Mouse (Mus musculus) neural tube, postnatal 0 days (tissue): ENCODE data around the gene Olfr1186. TPM values are rescaled to one million over a fixed set of nuclear protein-coding genes. Genes with fewer than 3 reads are reported as not detected.

Experiments used
- polyA plus RNA-seq: library from polyadenylated mRNA; unstranded; fragments of >200 nt; fragmentation: Nextera tagmentation; extraction: Ambion mirVana; gene quantifications from 2 replicates; pipeline ENCODE4 v1.2.1, GENCODE M21; 2015

Gene Olfr1186
- polyA plus RNA-seq = not detected in 2 replicates

GRCm38 (mm10) chr2:88518251-88518650 is at the start of gene Olfr1186:
Gene Olfr1186 (plus strand): TSS chr2:88518551.

GRCm38 (mm10) chr2:88483298-88483697 is 35.1 kb upstream of the Olfr1186 start, which contains the start of gene Olfr1184:
Gene Olfr1184 (plus strand): TSS chr2:88483598.

GRCm38 (mm10) chr2:88493020-88493419 is 25.3 kb upstream of the Olfr1186 start, which contains the start of gene Olfr1185-ps1:
Gene Olfr1185-ps1 (plus strand): TSS chr2:88493320.

GRCm38 (mm10) chr2:88556635-88557034 is 38.3 kb downstream of the Olfr1186 start, which contains the start of gene Olfr1188:
Gene Olfr1188 (plus strand): TSS chr2:88556935.

Other genes with a start within 250 kb of the Olfr1186 start
- not detected in 2 replicates for gene Olfr1173, start 238.7 kb upstream of the Olfr1186 start, polyA plus RNA-seq
- not detected in 2 replicates for gene Olfr1174-ps, start 203.4 kb upstream of the Olfr1186 start, polyA plus RNA-seq
- gene Olfr1175-ps, start 191.3 kb upstream of the Olfr1186 start, polyA plus RNA-seq = not detected in 2 replicates
- gene Olfr1176, start 181.8 kb upstream of the Olfr1186 start, polyA plus RNA-seq = not detected in 2 replicates
- gene Olfr1177-ps, start 172.1 kb upstream of the Olfr1186 start, polyA plus RNA-seq = not detected in 2 replicates
- gene Olfr1178, start 131.5 kb upstream of the Olfr1186 start, polyA plus RNA-seq = not detected in 2 replicates
- not detected in 2 replicates for gene Olfr1179, start 112.1 kb upstream of the Olfr1186 start, polyA plus RNA-seq
- gene Olfr1180, start 99.4 kb upstream of the Olfr1186 start, polyA plus RNA-seq = not detected in 2 replicates
- gene Olfr1181, start 92.4 kb upstream of the Olfr1186 start, polyA plus RNA-seq = not detected in 2 replicates
- not detected in 2 replicates for gene Gm13757, start 69.4 kb upstream of the Olfr1186 start, polyA plus RNA-seq
- not detected in 2 replicates for gene Olfr1183, start 63.7 kb upstream of the Olfr1186 start, polyA plus RNA-seq
- gene Olfr1184, start 35.0 kb upstream of the Olfr1186 start, polyA plus RNA-seq = not detected in 2 replicates
- not detected in 2 replicates for gene Olfr1185-ps1, start 25.2 kb upstream of the Olfr1186 start, polyA plus RNA-seq
- gene Olfr1188, start 38.4 kb downstream of the Olfr1186 start, polyA plus RNA-seq = not detected in 2 replicates
- not detected in 2 replicates for gene Olfr1189, start 67.9 kb downstream of the Olfr1186 start, polyA plus RNA-seq
- not detected in 2 replicates for gene Olfr1191-ps1, start 122.0 kb downstream of the Olfr1186 start, polyA plus RNA-seq
- gene Olfr1192-ps1, start 130.0 kb downstream of the Olfr1186 start, polyA plus RNA-seq = not detected in 2 replicates
- gene Olfr1193, start 157.1 kb downstream of the Olfr1186 start, polyA plus RNA-seq = not detected in 2 replicates
- gene Olfr1195, start 170.6 kb downstream of the Olfr1186 start, polyA plus RNA-seq = not detected in 2 replicates
- gene Olfr1196, start 186.0 kb downstream of the Olfr1186 start, polyA plus RNA-seq = not detected in 2 replicates
- not detected in 2 replicates for gene Olfr1197, start 213.8 kb downstream of the Olfr1186 start, polyA plus RNA-seq
- not detected in 2 replicates for gene Olfr1198, start 232.8 kb downstream of the Olfr1186 start, polyA plus RNA-seq
- gene Olfr1199, start 241.9 kb downstream of the Olfr1186 start, polyA plus RNA-seq = not detected in 2 replicates